Mouse (Mus musculus): ENCODE measurements around the gene 5730522E02Rik. TPM values are rescaled to one million over a fixed set of nuclear protein-coding genes. Genes with fewer than 3 reads are reported as not detected.
A peak's percentile ranks its signal among the peaks of the same experiment; 100 is the strongest.

Gene 5730522E02Rik
- total RNA-seq, 4 experiments from 2014 or later: 8.6 to 14.7 (median 11.3) TPM

- no peak for DNase-seq (ENCODE audit: low spot score in 2 of 2)
Measured at GRCm38 (mm10) chr11:25684731-25685130, 525.8 kb downstream of the 5730522E02Rik start.

DNA sequence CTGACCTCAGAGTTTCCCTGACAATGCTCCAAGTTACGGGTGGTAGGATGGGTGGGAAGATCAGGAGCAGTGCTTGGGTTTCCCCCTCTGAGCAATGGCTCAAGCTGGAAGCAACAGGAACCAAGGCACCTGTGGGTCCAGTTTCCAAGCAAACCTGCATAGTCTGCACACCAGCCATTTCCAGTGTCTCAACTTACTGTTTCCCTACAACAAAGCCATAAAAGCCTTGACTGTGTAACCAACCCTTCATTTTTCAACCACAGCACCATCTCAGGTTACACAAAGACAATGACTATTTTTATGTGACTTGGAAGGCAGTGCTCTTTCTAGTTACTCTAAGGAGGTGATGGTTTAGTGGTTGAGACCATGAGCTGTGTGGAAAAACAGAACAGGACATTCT lies 530.7 kb downstream of the 5730522E02Rik start:
- no peak for DNase-seq (ENCODE audit: low spot score in 2 of 2)

- DNase-seq (ENCODE audit: low spot score in 2 of 2): no peak
Measured at GRCm38 (mm10) chr11:25674194-25674593, 536.4 kb downstream of the 5730522E02Rik start.

DNA sequence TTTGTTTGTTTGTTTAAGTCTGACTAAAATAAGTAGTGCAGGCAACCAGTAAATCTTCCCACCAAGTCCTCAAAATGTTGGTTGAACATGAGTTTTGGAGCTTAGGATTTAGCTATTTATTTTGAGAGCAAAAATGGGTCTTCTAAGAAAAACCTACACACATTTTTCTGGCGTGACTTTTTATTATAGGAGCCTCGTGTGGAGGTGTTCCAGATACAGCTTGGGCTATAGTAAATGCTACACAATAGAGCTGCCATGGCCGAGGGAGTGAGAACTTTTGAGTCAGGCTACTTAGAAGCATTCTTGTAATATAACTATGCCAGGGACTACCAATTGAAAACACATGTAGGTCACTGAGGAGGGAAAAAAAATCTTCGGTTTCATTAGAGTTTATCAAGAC lies 540.5 kb downstream of the 5730522E02Rik start:
- DNase-seq (ENCODE audit: low spot score in 2 of 2): no peak

GRCm38 (mm10) chr11:25664562-25665104 lies 545.9 kb downstream of the 5730522E02Rik start:
- DNase-seq (ENCODE audit: low spot score in 2 of 2): no peak

GRCm38 (mm10) chr11:25646282-25646681 lies 564.3 kb downstream of the 5730522E02Rik start:
- DNase-seq (ENCODE audit: low spot score in 2 of 2): no peak

DNA sequence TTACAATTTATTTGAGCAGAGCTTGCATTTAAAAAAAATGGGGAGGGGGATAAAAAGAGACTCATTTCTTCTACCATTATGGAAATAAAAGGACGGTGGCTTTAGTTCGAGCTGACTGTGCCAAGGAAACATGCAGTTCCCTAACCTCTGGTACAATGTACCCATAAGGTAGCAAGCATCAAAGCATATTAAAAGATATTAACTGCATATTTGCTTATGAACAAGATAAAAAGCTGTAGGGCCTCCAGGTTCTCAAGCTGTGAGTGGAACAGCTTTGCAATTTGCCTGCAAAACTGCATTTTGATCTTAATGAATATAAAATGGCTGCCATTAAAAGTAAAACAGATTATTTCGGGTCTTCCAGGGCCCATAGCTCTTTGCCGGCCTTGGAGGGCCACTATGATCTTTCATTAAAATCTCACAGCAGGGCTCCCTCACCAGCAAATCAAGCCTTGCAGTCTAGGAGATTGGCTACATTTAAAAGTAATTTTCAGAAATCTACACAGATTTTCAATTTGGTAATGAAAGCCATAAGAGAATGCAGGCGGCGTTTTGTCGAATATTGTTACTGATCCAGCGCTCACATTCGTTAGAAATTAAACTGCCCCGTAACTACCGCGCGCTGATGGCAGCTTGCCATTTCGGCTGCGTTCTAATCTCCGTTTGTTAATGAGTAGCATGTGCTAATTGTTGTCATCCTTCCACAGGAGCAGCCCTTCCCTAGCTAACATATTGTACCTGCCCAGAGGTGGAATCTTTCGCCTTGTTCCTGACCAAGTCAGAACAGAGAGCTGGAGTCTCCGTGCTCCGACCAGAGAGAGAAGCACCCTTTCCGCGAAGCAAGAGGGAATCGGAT lies 565.6 kb downstream of the 5730522E02Rik start:
- peak in 1 of 2 experiments; percentile 31 for DNase-seq (ENCODE audit: low spot score in 2 of 2)

DNA sequence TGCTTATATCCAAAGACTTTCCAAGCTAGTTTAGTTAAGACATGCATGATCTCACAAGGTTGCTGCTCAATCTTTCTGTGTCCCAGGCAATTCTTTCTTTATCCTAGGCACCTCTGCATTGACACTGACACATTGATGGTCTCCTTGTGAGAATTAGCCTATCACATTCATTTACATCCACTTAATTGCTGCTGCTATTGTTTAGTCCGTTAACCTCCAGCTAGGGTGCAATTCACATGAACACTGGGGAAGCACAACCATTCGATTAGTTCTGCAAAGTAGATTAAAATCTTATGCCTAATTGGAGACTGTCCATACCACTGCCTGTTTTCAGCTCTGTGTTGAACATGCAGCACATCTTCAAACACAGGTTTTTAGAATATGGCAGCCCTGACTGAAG lies 603.7 kb downstream of the 5730522E02Rik start:
- DNase-seq (ENCODE audit: low spot score in 2 of 2): no peak

GRCm38 (mm10) chr11:25600030-25600429 lies 610.5 kb downstream of the 5730522E02Rik start:
- no peak for DNase-seq (ENCODE audit: low spot score in 2 of 2)

- no peak for DNase-seq (ENCODE audit: low spot score in 2 of 2)
Measured at GRCm38 (mm10) chr11:25595303-25595702, 615.3 kb downstream of the 5730522E02Rik start.

DNA sequence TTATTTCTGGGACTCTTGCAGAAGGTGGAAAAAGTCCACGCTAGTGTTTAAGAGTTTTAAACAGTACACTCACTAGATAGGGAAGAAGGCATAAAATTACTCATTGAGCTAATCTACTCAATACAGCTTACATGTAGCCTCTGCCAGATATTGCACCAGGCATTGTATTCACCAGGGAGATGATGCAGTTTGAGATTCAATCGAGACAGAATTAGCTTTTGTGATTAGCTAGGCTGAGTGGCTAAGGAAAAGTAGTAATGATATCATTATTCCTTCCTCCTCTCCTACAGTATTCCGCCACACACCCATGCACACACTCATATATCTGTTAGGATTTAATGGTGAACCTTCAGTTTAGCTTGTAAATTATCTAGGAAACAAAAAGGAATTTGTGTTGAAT lies 615.8 kb downstream of the 5730522E02Rik start:
- no peak for DNase-seq (ENCODE audit: low spot score in 2 of 2)

- no peak for DNase-seq (ENCODE audit: low spot score in 2 of 2)
Measured at GRCm38 (mm10) chr11:25592268-25592667, 618.3 kb downstream of the 5730522E02Rik start.

- DNase-seq (ENCODE audit: low spot score in 2 of 2): no peak
Measured at GRCm38 (mm10) chr11:25590215-25590614, 620.3 kb downstream of the 5730522E02Rik start.

- no peak for DNase-seq (ENCODE audit: low spot score in 2 of 2)
Measured at GRCm38 (mm10) chr11:25589509-25589908, 621.1 kb downstream of the 5730522E02Rik start.

- DNase-seq (ENCODE audit: low spot score in 2 of 2): no peak
Measured at GRCm38 (mm10) chr11:25574129-25574465, 636.5 kb downstream of the 5730522E02Rik start.

DNA sequence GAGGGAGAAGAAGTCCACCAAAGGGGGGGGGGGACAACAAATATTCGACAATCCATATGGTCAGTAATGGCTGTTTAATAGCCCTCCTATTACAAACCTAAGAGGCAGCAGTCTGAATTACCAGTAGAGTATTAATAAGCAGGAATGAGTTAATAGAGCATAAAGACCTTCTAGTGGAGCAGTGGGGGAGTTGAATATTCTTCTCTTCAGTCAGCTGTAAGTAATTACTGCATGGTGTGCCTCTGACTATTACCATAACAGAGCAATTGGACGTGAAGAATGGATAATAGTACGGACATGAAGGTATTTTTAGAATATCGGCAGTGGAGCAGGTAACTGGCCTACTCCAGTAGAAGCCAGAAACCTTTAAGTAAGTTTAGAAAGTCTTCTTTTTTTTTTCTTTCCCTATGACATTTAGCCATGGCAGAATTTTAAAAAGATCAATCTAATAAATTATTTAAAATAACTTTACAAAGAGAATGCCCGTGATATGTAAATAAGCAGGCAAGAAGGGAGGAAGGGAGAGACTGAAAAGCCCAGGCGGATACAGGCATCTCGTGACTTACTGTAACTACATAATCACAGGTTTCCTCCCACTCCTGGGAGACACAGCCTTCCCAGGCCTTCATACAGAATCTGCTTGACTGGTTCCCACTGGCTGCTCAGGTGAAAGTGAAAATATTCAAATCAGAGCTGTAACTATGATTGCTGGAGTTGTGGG lies 637.0 kb downstream of the 5730522E02Rik start:
- no peak for DNase-seq (ENCODE audit: low spot score in 2 of 2)

DNA sequence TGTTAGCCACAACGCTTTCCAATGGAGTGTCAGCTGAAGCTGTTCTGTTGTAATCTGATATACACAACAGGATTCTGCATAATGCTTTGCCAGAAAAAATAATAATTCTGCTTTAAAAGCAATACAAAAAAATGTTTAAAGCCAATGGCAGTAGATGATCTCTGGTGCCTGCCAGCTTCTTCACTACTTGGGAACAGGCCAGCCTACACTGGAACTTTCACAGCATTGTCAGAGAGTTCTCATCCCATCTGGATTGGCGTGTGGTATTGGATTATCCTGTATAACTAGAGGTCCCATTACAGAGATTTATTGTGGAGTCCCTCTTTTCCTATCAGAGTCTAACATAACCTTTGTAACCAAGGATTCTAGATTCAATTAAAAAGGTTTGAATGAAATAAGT lies 639.2 kb downstream of the 5730522E02Rik start:
- no peak for DNase-seq (ENCODE audit: low spot score in 2 of 2)

Small RNA genes within 50 kb of the gene (microRNA-seq; reads per million reads assigned to microRNA genes)
- 0 reads per million in 2 experiments for gene Mir6372

Other genes with a start within 250 kb of the 5730522E02Rik start
- gene Fancl, start 175.4 kb upstream of the 5730522E02Rik start, total RNA-seq (2022): 1 to 10 TPM; 8.1 to 9.9 (median 8.8) TPM

Measured in left cerebral cortex, adult 8-10 months (tissue).